Mouse (Mus musculus) forebrain, embryonic 11.5 days (tissue): Measurements from ENCODE around the gene Arhgap28. TPM values are rescaled to one million over a fixed set of nuclear protein-coding genes. Genes with fewer than 3 reads are reported as not detected.

Experiments
- ATAC-seq: fragments of 200-750 bp; cut with Nextera tagmentation; replicated peaks from 2 replicates; pipeline ENCODE4 v1.8.0; 2017; ENCODE audit warnings: moderate TSS enrichment; ENCODE audit not compliant: low FRiP score
- DNase-seq: peaks from one replicate; pipeline ENCODE4 v3.0.0-alpha.2; 2017; ENCODE audit warnings: low spot score
- H3K27ac ChIP-seq: fragments of 300-500 bp; sonication (generic); 2 replicates; pipeline ENCODE4 v1.5.1; 2014; ENCODE audit warnings: low read depth, low read length
- H3K27me3 ChIP-seq: fragments of 300-500 bp; sonication (generic); 2 replicates; pipeline ENCODE4 v1.6.1; 2014; ENCODE audit warnings: mild to moderate bottlenecking, low read length, mixed read lengths; ENCODE audit not compliant: control insufficient read depth, insufficient read depth
- H3K36me3 ChIP-seq: fragments of 300-500 bp; sonication (generic); 2 replicates; pipeline ENCODE4 v1.6.1; 2014; ENCODE audit warnings: mild to moderate bottlenecking, low read length, moderate library complexity, mixed read lengths; ENCODE audit not compliant: control insufficient read depth, insufficient read depth
- H3K4me1 ChIP-seq: fragments of 300-500 bp; sonication (generic); replicated peaks from 2 replicates; pipeline ENCODE4 v1.6.1; 2014; ENCODE audit warnings: low read length, mixed read lengths; ENCODE audit not compliant: control insufficient read depth, insufficient read depth
- H3K4me2 ChIP-seq: fragments of 300-500 bp; sonication (generic); 2 replicates; pipeline ENCODE4 v1.6.1; 2014; ENCODE audit warnings: low read depth, mild to moderate bottlenecking, low read length, moderate library complexity, mixed read lengths; ENCODE audit not compliant: severe bottlenecking
- H3K4me3 ChIP-seq: fragments of 300-500 bp; sonication (generic); 2 replicates; pipeline ENCODE4 v1.5.1; 2014; ENCODE audit warnings: low read depth, low read length
- H3K9ac ChIP-seq: fragments of 300-500 bp; sonication (generic); 2 replicates; pipeline ENCODE4 v1.6.1; 2014; ENCODE audit warnings: low read length
- H3K9me3 ChIP-seq: fragments of 300-500 bp; sonication (generic); 2 replicates; pipeline ENCODE4 v1.6.1; 2016; ENCODE audit warnings: low read length, mixed read lengths; ENCODE audit not compliant: control insufficient read depth
- WGBS: fragments of 180-500 bp; shearing (Covaris S2); extraction: QIAGEN DNeasy Blood & Tissue Kit; methylation state at CpG from one replicate; pipeline ENCODE4 v1.1.7; 2014; 5-methylcytosine and 5-hydroxymethylcytosine counted together
- polyA plus RNA-seq: library from polyadenylated mRNA; unstranded; fragments of >200 nt; fragmentation: Nextera tagmentation; extraction: Ambion mirVana; gene quantifications from 2 replicates; pipeline ENCODE4 v1.2.1, GENCODE M21; 2014

The Arhgap28 gene
- polyA plus RNA-seq, 1 experiment from 2014 or later: 21.9 TPM

- Histone ChIP-seq H3K9me3 (no peaks in the 10 kb centered on the region), H3K4me3 (no peak overlapping the region), H3K4me1 (no peaks in the 10 kb centered on the region; the same call in 1 of the 2 replicates), H3K36me3 (no peaks in the 10 kb centered on the region), H3K4me2 (no peak overlapping the region), H3K27me3 (no peaks in the 10 kb centered on the region), H3K9ac (no peak overlapping the region), H3K27ac (no peak overlapping the region)
- DNase-seq (no peak), ATAC-seq (no peak)
- 90% methylated on average over 5 of the region's 5 CpGs for WGBS
Measured at GRCm38 (mm10) chr17:67979248-67979647, 24.7 kb downstream of the Arhgap28 start.

- DNase-seq: no peak
- H3K4me2 ChIP-seq: no peak overlapping the region
- no peak overlapping the region for H3K9ac ChIP-seq
- H3K27ac ChIP-seq: no peak overlapping the region
- no peaks in the 10 kb centered on the region for H3K36me3 ChIP-seq
- H3K27me3 ChIP-seq: no peaks in the 10 kb centered on the region
- no peak for ATAC-seq
- WGBS: 71% methylated on average over 3 of the region's 3 CpGs
- H3K4me1 ChIP-seq: no peaks in the 10 kb centered on the region; the same call in 1 of the 2 replicates
- no peak overlapping the region for H3K4me3 ChIP-seq
- no peaks in the 10 kb centered on the region for H3K9me3 ChIP-seq
Measured at GRCm38 (mm10) chr17:67978786-67979185, 25.1 kb downstream of the Arhgap28 start.

GRCm38 (mm10) chr17:67976465-67976864, 27.5 kb downstream of the Arhgap28 start:
- Histone ChIP-seq H3K9ac (no peak overlapping the region), H3K9me3 (no peaks in the 10 kb centered on the region), H3K36me3 (no peaks in the 10 kb centered on the region), H3K4me2 (no peak overlapping the region), H3K4me3 (no peak overlapping the region), H3K27me3 (no peaks in the 10 kb centered on the region), H3K4me1 (no peaks in the 10 kb centered on the region; the same call in 1 of the 2 replicates), H3K27ac (no peak overlapping the region)
- ATAC-seq: no peak
- 24% methylated on average over 2 of the region's 2 CpGs for WGBS
- DNase-seq: no peak

GRCm38 (mm10) chr17:67976027-67976426, 27.9 kb downstream of the Arhgap28 start:
- Histone ChIP-seq H3K27ac (no peak overlapping the region), H3K4me1 (no peaks in the 10 kb centered on the region; the same call in 1 of the 2 replicates), H3K4me2 (no peak overlapping the region), H3K27me3 (no peaks in the 10 kb centered on the region), H3K9me3 (no peaks in the 10 kb centered on the region), H3K4me3 (no peak overlapping the region), H3K36me3 (no peaks in the 10 kb centered on the region), H3K9ac (no peak overlapping the region)
- ATAC-seq (no peak), DNase-seq (no peak)

GRCm38 (mm10) chr17:67974679-67975078, 29.2 kb downstream of the Arhgap28 start:
- H3K36me3 ChIP-seq: no peaks in the 10 kb centered on the region
- no peaks in the 10 kb centered on the region; the same call in 1 of the 2 replicates for H3K4me1 ChIP-seq
- DNase-seq (no peak), ATAC-seq (no peak)
- no peaks in the 10 kb centered on the region for H3K9me3 ChIP-seq
- WGBS: 59% methylated on average over 2 of the region's 2 CpGs
- H3K9ac ChIP-seq: no peak overlapping the region
- H3K27ac ChIP-seq: no peak overlapping the region
- no peak overlapping the region for H3K4me2 ChIP-seq
- H3K27me3 ChIP-seq: no peaks in the 10 kb centered on the region
- no peak overlapping the region for H3K4me3 ChIP-seq

- H3K27me3 ChIP-seq: no peaks in the 10 kb centered on the region
- H3K4me2 ChIP-seq: no peak overlapping the region
- H3K9ac ChIP-seq: no peak overlapping the region
- H3K4me1 ChIP-seq: no peaks in the 10 kb centered on the region
- WGBS: 83% methylated on average over 8 of the region's 8 CpGs
- H3K36me3 ChIP-seq: no peaks in the 10 kb centered on the region
- no peaks in the 10 kb centered on the region for H3K9me3 ChIP-seq
- no peak for DNase-seq
- ATAC-seq: no peak
- no peak overlapping the region for H3K4me3 ChIP-seq
- H3K27ac ChIP-seq: no peak overlapping the region
Measured at GRCm38 (mm10) chr17:67966853-67967540, 36.9 kb downstream of the Arhgap28 start.

GRCm38 (mm10) chr17:67962858-67963257, 41.1 kb downstream of the Arhgap28 start:
- 90% methylated on average over 6 of the region's 6 CpGs for WGBS
- Histone ChIP-seq H3K27me3 (no peaks in the 10 kb centered on the region), H3K9me3 (no peaks in the 10 kb centered on the region), H3K36me3 (no peaks in the 10 kb centered on the region), H3K4me2 (no peak overlapping the region), H3K4me1 (no peaks in the 10 kb centered on the region), H3K27ac (no peak overlapping the region), H3K4me3 (no peak overlapping the region), H3K9ac (no peak overlapping the region)
- no peak for ATAC-seq
- no peak for DNase-seq

GRCm38 (mm10) chr17:67962020-67962419, 41.9 kb downstream of the Arhgap28 start:
- Histone ChIP-seq H3K4me3 (no peak overlapping the region), H3K9me3 (no peaks in the 10 kb centered on the region), H3K27me3 (no peaks in the 10 kb centered on the region), H3K27ac (no peak overlapping the region), H3K9ac (no peak overlapping the region), H3K4me1 (no peaks in the 10 kb centered on the region), H3K36me3 (no peaks in the 10 kb centered on the region), H3K4me2 (no peak overlapping the region)
- no peak for ATAC-seq
- WGBS: 91% methylated on average over 8 of the region's 8 CpGs
- DNase-seq: no peak

GRCm38 (mm10) chr17:67958909-67959308, 45.0 kb downstream of the Arhgap28 start:
- WGBS: 88% methylated on average over 7 of the region's 7 CpGs
- no peaks in the 10 kb centered on the region for H3K4me1 ChIP-seq
- H3K27ac ChIP-seq: no peak overlapping the region
- no peak overlapping the region for H3K9ac ChIP-seq
- no peak for DNase-seq
- ATAC-seq: no peak
- no peaks in the 10 kb centered on the region for H3K27me3 ChIP-seq
- H3K36me3 ChIP-seq: no peaks in the 10 kb centered on the region
- no peaks in the 10 kb centered on the region for H3K9me3 ChIP-seq
- H3K4me2 ChIP-seq: no peak overlapping the region
- H3K4me3 ChIP-seq: no peak overlapping the region
